Mouse (Mus musculus) bone marrow macrophage, adult 2 months (primary cell): ENCODE measurements at regions not wholly inside any gene's neighbourhood (a gene's known extent, or its start where the extent isn't known, plus 50 kb on each side); places are given as distances from the start of the nearest gene placed in this dataset.

Source experiments
- CTCF ChIP-seq: IDR thresholded peaks from 2 replicates; pipeline ENCODE4 v1.5.1; 2012; ENCODE audit warnings: low read depth, mild to moderate bottlenecking, low read length, moderate library complexity
- POLR2A ChIP-seq: IDR thresholded peaks from 2 replicates; pipeline ENCODE4 v1.6.1; 2012; ENCODE audit warnings: mild to moderate bottlenecking, low read depth, low read length, borderline replicate concordance

DNA sequence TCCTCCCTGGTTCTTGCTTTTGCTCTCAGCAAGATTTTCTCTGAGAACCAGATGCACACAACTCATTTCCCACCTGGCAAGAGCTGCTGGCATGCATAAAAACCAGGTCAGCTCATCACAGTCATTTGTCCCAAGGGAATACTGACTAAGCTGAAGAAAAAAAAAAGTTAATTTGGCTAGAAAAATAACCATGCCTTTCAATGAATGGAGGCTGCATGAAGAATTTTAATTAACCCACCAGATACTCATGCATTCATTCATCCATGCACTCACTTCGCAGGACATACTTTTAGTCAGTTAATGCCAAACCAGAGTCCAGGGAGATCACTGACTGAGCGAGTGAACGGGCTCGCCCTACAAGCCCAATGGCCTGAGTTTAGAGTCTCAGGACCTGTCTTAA is 505.4 kb upstream of the Hs6st1 start:
- no peak for TF ChIP-seq CTCF
- TF ChIP-seq POLR2A = no peak
